Mouse (Mus musculus): ENCODE measurements around the gene Tia1.

Tia1 gene

DNA sequence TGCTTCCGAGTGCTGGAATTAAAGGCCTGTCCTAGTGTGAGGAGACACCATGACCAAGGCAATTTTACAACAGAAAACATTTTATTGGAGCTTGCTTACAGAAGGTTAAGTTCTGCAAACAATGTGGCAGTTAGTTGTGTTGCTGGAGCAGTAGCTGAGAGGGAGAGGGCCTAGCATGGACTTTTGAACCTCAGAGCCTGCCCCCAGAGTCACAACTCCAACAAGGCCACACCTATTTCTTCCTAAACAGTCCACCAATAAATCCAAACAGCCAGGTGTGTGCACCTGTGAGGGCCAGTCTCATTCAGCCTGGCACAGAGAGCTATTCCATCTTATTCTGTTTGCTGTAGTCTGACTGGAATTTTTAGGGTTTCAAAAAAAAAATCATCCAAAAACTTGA lies 29.7 kb downstream of the Tia1 start:
- DNase-seq = no peak

DNA sequence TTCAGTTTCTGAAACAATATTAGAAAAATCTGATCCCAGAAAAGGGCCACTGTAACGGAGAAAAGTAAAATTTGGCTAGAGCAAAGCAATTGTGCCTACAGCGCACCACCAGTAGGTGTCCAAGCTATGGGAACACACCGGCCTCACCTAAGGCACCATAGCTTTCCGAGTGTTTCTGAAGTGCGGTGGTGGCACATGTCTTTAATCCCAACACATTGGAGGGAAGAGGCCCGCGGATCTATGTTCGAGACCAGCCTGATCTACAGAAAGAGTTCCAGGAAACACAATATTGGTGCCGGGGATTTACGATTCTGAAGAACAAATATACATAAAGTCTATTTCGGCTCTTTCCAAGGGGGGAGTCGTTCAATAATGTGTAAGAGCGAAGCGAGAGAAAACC lies 33.7 kb downstream of the Tia1 start:
- DNase-seq = peak in 1 of 2 experiments; percentile 56

- peak; percentile 97 to 99 for DNase-seq
These were observed 34.5 kb downstream of the Tia1 start, which contains the start of gene C87436 for GRCm38 (mm10) chr6:86438272-86439118. C87436 (plus strand) TSS chr6:86438374.

- DNase-seq = no peak
These were observed 35.1 kb downstream of the Tia1 start for GRCm38 (mm10) chr6:86439119-86439496.

DNA sequence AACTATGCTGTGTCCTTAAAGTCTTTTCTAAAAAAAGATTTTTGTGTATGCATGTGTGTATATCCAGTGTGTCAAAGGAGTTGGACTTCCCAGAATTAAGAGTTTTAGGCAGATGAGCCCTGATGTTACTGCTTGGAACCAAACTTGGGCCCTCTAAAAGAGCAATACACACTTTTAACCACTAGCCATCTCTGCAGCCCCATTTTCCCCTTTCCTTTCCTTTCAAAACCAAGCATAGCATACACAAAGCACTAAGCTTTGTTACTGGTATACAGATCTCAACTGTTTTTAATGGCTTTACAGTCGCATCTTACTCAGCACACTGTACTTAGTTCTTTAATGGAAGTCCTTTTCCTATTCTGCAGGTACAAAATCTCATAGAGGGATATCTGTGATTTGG lies 35.5 kb downstream of the Tia1 start:
- no peak for DNase-seq

DNA sequence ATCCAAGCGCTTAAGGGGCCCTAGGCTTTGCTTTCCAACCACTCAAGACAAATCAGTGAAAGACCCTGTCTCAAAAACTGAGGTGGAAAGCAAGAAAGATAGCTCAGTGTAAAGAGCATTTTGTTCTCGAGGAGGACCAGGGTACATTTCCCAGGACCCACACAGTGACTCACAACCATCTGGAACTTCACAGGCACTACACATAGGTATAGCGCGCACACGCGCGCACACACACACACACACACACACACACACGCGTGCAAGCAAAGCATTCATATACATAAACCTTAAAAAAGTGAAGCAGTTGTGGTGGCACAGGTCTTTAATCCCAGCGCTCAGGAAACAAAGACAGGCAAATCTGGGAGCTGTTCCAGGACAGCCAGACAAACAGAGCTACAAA lies 37.6 kb downstream of the Tia1 start:
- DNase-seq = no peak

DNA sequence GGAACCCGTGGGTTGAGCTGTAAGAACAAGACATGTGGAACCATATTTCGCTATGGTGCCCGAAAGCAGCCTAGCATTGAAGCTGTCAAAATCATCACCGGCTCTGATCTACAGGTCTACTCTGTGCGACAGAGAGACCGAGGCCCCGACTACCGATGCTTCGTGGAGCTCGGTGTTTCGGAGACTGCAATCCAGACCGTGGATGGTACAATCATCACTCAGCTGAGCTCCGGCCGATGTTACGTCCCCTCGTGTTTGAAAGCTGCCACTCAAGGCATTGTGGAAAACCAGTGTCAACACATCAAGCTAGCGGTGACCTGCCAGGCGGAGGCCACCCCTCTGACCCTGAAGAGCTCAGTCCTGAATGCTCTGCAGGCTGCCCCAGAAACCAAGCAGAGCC lies 41.5 kb downstream of the Tia1 start:
- no peak for DNase-seq

DNA sequence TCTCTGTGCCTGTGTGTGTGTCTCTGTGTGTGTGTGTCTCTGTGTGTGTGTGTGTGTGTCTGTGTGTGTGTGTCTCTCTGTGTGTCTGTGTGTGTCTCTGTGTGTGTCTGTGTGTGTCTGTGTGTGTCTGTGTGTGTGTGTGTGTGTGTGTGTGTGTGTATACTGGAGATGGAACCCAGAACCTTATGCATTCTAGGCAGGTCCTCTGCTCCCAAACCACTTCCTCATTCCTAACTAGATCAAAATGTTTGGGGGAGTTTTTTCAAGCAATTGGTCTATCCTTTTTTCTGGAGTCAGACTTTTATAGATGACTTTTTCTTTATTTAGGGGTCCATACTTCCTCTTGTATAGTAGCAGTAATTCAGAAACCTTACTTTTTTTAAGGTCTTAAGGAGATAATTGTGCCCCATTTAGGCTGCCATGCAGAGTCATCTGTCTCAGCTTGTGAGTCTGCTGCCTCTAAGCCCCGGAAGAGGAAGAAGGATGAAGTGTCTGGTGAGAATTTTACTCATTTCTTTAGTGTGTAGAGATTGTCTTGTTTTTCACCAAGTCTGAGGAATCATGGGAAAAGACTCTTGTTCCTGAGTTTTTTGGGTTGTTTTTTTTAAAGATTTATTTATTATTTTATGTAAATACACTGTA lies 43.0 kb downstream of the Tia1 start:
- no peak for DNase-seq

DNA sequence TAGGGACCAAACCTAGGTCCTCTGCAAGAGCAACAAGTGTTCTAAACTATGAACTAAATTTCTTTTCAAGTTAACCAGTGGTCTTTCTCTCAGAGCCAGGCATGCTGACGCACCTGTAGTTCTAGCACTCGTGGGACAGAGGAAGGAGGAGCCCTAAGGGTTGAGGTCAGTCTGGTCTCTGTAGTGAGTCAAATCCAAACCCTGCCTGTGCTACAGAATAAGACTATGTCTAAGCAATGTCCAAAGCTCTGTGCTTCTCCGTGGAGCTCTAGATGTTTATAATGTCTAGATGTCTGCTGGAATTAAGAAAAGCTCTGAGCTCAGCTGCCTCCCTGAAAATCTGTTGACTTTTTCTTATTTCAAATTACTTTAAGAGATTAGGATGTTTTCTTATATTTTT lies 52.7 kb downstream of the Tia1 start:
- DNase-seq = no peak

GRCm38 (mm10) chr6:86463079-86463478 lies 59.1 kb downstream of the Tia1 start:
- DNase-seq = no peak

DNA sequence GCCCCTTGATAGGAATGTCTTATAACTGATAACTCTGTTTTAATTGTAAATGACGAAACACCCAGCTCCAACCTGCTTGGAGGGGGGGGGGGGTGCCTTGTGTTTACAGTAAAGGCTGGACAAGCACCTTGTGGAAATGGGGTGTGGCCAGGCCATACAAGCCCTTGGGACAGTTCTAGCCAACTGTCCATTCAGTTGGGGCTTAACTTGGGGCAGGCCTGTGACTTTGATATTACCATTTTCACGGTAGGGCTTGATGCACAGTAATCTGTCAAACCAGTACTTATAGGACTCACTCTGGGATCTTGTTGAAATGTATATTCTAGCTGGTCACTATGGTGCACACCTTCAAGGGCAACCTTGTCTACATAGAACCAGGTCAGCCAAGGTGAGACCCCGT lies 67.3 kb downstream of the Tia1 start:
- peak in 1 of 2 experiments; percentile 28 for DNase-seq

DNA sequence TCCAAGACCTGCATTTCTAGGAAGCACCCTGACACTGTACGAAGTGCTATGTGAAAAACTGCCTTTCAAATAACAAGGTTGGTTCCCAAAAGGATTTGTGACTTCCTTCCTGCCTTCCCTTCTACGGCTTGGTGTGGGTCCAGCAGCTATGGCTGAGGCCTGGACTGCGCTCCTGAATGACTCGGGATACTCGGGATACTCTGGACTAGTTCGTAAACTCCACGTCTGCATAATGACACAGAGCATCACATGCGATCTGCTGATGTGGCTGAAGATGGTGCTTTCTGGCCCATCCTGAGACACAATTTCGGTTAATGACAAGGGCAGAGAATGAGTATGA lies 67.7 kb downstream of the Tia1 start:
- no peak for DNase-seq

DNA sequence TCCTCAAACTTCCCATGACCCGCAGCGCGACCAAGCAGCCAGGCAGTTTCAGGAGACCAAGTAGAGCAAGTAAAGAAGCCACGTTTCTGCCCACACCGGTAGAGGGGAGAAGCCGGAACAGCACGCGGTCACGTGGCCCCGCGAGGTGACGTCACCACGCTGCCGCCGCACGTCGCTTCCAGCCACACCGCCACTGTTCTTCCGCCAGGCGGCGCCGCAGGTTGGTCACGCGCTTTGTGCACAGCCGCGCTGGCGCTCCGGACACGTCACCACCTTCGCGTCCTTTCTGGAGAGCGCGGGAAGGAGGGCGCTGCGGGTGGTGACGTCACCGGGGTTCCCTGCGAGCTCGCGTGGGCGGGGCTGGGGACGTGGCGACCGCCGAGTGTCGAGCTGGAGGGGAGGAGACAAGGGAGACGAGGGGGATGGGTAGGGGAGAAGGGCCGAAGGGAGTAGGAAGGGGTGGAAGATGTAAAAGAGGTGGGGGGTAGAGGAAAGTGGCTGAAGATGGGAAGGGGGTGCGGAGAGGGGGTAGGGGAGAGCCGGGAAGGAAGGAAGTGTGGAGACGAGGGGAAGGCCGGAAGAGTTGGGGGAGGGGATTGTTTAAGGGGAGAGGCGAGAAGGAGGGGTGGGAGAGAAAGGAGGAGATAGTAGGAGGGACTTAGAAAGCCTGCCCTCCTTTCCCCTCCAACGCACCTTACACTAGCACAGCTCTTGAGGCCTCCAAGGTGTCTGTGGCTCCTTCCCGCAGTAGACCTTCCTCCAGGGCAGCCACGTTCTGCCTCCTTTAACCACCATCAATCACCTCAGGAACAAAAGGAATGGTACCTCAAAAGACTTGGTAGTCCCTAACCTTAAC lies 68.3 kb downstream of the Tia1 start:
- DNase-seq = peak; percentile 100

DNA sequence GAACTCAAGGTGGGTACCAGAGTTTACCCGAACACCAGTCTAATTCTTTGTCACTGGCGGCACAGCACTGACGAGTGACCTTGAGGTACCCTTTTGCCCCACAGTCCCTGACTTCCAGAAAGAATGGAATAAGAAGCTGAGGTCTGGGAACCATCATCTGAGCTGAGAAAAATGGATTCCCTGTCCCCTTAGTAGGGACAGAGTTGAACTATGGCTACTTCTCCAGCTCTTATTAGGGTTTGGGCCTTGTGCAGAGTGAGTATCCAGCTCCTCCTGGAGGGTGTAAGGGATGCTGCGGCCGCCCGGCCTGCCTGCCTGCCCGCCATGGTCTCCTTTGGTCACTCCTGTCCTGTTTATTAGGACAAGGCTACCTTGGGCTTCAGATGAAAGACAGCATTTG lies 69.1 kb downstream of the Tia1 start:
- DNase-seq = peak; percentile 45 to 47

GRCm38 (mm10) chr6:86474072-86474471 lies 70.1 kb downstream of the Tia1 start:
- no peak for DNase-seq

GRCm38 (mm10) chr6:86474646-86475181 lies 70.7 kb downstream of the Tia1 start:
- DNase-seq = no peak

GRCm38 (mm10) chr6:86475462-86476167 lies 71.6 kb downstream of the Tia1 start:
- DNase-seq = no peak

DNA sequence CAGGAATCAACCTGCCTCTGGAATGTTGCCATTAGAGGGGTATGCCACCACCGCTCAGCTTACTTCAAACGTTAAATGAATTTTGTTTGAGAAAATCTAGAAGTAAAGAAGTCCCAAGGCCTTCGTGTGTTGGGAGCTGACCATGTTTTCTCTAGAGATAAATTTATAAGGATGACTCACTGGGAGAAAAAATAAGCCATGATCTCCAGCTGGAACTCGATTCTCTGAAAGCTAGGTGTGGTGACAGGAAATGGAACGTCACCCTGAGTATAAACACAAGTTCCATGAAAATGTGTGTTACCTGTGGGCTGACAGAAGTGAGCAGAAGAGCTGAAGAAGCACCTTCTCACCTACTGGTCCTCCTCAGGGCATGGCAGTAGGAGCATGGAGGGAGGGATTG lies 72.9 kb downstream of the Tia1 start:
- DNase-seq = no peak

DNA sequence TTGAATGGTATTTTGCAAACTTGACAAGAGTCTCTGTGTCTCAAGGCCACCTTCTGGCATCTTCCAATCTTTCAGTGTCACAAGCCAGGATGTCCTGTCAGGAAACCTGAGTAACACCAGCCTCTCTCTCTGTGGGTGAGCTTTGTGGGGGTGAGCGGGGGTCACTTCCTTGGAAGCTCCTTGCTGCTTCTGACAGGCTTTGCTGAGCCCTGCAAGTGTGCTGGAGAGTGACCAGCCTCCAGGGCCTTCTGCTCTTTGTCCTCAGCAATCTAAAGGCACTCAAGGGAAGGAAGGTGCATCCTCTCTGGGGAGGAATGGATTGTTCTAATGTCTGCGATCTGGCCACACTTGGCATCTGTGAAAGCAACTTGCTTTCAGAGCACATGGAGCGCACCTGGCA lies 75.3 kb downstream of the Tia1 start:
- DNase-seq = peak; percentile 23 to 45

- no peak for DNase-seq
These were observed 75.8 kb downstream of the Tia1 start for GRCm38 (mm10) chr6:86479816-86480188.

DNA sequence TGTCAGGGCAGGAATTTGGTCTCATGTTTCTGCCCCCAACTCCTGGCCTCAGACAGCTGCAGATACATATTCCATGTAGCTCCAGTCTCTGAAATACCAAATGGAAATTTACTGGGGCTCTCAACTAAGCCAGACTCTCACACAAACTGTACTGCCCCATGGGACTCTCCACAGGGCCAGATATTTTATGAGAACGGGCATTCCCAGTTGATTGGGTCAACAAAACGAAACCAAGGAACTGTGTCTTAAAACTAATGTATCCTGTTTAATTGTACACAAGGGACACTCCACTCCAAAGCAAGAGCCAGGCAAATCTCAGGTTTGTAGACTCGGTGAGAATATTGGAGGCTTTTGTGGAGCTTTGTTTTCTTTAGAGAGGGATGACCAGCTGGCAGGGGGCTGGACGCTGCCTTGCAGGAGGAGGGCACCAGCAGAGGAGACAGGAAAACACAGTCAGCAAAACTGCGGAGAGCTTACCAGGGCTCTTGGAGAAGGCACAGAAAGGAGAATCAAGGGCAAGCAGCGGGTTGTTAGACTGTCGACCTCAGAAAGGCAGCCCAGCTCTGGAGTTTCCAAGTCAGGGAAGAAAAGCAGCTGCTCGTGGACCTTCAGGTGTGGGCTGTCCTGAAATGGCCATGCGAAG lies 76.3 kb downstream of the Tia1 start:
- DNase-seq = peak; percentile 51 to 64

DNA sequence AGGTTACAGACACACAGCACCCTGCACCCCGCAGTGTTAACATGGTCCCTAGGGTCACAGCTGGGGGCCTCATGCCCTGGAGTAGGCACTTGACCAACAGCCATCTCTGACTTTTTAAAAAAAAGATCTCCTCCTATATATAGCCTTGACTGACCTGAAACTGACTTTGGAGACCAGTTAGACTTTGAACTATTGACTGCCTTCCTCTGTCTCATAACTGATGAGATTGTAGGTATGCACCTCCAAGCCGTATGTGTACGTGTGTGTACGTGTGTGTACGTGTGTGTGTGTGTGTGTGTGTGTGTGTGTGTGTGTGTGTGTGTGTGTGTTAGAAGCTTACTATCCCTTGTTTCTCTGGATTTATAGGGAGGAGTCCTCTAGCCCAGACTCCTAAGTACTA lies 77.9 kb downstream of the Tia1 start:
- no peak for DNase-seq
